22 mouse cellular contexts compared by ENCODE assay signal in genomic region chr17:46776087-46776486, GRCm38 (mm10). TPM values are rescaled to one million over a fixed set of nuclear protein-coding genes. Genes with fewer than 3 reads are reported as not detected.
"Had no signal": no experiment of that assay in that cellular context is flagged by ENCODE, and none has a peak within 500 bp of the region (broad histone marks: within the 10 kb centered on the region; RNA-seq: fewer than 3 reads in every experiment).

No protein-coding gene starts in this region.

- ATAC-seq: hindbrain, postnatal 0 days; inflammation-experienced regulatory T-cells, adult 6 months; midbrain, embryonic 15.5 days had no signal

- H3K9me3 ChIP-seq: liver, embryonic 13.5 days; megakaryocyte, embryonic 14.5 days; midbrain, embryonic 10.5 days; midbrain, embryonic 15.5 days; neural tube, embryonic 12.5 days; neural tube, embryonic 15.5 days had no signal

- H3K27ac ChIP-seq: hindbrain, postnatal 0 days; kidney, postnatal 0 days; layer of hippocampus, adult 2 months; liver, embryonic 13.5 days; midbrain, embryonic 10.5 days; midbrain, embryonic 15.5 days; neural tube, embryonic 12.5 days; neural tube, embryonic 15.5 days had no signal

- H3K9ac ChIP-seq: liver, embryonic 13.5 days; midbrain, embryonic 15.5 days; neural tube, embryonic 12.5 days; neural tube, embryonic 15.5 days had no signal

- H3K27me3 ChIP-seq: liver, embryonic 13.5 days; megakaryocyte, embryonic 14.5 days; midbrain, embryonic 15.5 days; neural tube, embryonic 12.5 days; neural tube, embryonic 15.5 days had no signal

- H3K4me2 ChIP-seq: liver, embryonic 13.5 days; midbrain, embryonic 15.5 days; neural tube, embryonic 12.5 days; neural tube, embryonic 15.5 days had no signal

- H3K4me3 ChIP-seq: layer of hippocampus, adult 2 months; liver, embryonic 13.5 days; megakaryocyte, embryonic 14.5 days; midbrain, embryonic 10.5 days; midbrain, embryonic 15.5 days; neural tube, embryonic 12.5 days; neural tube, embryonic 15.5 days had no signal

- DNase-seq: kidney, adult 11 months; kidney, adult 9 months; kidney, postnatal 25 days; layer of hippocampus, adult 9-11 months; liver, embryonic 13.5 days; right cerebral cortex, adult 18-20 months; right cerebral cortex, postnatal 14 days; right cerebral cortex, postnatal 4 days; spleen, adult 18-20 months; thymus, postnatal 25 days had no signal

RNA-seq across cellular contexts. Expression of gene Ptcra, which starts 12.6 kb away (rescaled TPM):
- total RNA-seq: hindbrain, postnatal 0 days; layer of hippocampus, adult 2 months; layer of hippocampus, postnatal 25 days; liver, adult 2 months had no signal
- polyA plus RNA-seq: large intestine, adult 2 months had no signal
